8 mouse cellular contexts compared by ENCODE assay signal in the genomic region with DNA sequence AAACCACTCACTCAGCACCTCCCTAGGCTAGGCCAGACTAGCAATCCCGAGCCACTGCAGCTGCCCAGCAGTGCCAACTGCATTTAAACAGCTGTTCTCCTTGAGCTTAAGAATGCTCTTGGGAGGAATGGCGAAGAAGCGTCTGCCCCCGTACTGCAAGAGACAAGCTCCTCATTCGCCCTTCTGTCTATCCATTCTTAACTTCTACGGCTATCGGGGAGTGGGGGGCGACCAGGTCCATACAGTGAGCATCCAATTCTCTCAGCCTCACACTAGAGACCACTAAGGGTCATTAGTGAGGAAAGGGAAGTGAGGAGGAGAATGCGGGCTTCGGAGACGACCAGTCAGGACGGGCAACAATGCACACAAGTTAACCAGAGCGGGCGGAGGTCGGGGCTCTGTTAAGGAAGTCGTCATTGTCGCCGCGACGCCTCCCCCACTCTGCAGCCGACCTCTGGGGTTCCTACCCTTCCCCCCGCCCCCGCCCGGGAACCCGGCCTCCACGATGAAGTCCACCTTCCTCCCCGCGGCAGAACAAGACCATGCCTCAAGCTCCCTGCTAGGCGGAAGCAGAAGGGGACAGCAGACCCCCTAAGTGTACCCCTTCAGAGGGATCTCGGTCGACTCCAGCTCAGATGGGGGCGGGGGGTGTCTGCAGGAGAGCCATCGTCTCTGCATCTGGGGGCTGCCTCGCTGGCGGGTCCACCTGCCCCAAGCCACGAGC. TPM values are rescaled to one million over a fixed set of nuclear protein-coding genes. Genes with fewer than 3 reads are reported as not detected.
DNase-seq lines count a peak whose midpoint lies in the region; ATAC-seq lines count a peak whose summit lies in the region.

A gene (plus strand): TSS at position 484 of the 724 bp plus-strand sequence.

- H3K27ac ChIP-seq in limb, embryonic 13.5 days, result peak within 1 kb of the TSS; percentile 95
- H3K27ac ChIP-seq in midbrain, embryonic 14.5 days (replicated peaks; ENCODE audit: low read depth, low read length), result peak within 1 kb of the TSS; percentile 95

- H3K4me1 ChIP-seq in limb, embryonic 13.5 days, result peaks cover 27% of the 10 kb centered on the region
- H3K4me1 ChIP-seq in midbrain, embryonic 14.5 days (ENCODE audit: control insufficient read depth, insufficient read depth, low read length), result peaks cover 26% of the 10 kb centered on the region

- H3K4me3 ChIP-seq in limb, embryonic 13.5 days, result peak within 1 kb of the TSS; percentile 95
- H3K4me3 ChIP-seq in midbrain, embryonic 14.5 days (replicated peaks; ENCODE audit: low read depth, low read length), result peak within 1 kb of the TSS; percentile 90

- H3K4me2 ChIP-seq in limb, embryonic 13.5 days (replicated peaks), result peak within 1 kb of the TSS; percentile 86
- peak within 1 kb of the TSS; percentile 83 for H3K4me2 ChIP-seq in midbrain, embryonic 14.5 days (ENCODE audit: low read length)

- under 1% methylated on average over 36 of the region's 36 CpGs for WGBS in limb, embryonic 13.5 days
- WGBS in midbrain, embryonic 14.5 days, result under 1% methylated on average over 36 of the region's 36 CpGs

- no peaks in the 10 kb centered on the region for H3K27me3 ChIP-seq in limb, embryonic 13.5 days
- H3K27me3 ChIP-seq in midbrain, embryonic 14.5 days (ENCODE audit: control insufficient read depth, insufficient read depth, low read length), result no peaks in the 10 kb centered on the region
- H3K27me3 ChIP-seq in splenic B cell, adult 2 months (ENCODE audit: control insufficient read depth, insufficient read depth, low read length, poor library complexity, severe bottlenecking), result no peaks in the 10 kb centered on the region

- ATAC-seq in limb, embryonic 13.5 days (ENCODE audit: low FRiP score, low read depth), result peak; percentile 52
- ATAC-seq in midbrain, embryonic 14.5 days (ENCODE audit: low FRiP score, low TSS enrichment), result peak; percentile 60; the same call in 1 of the 2 replicates

- H3K9ac ChIP-seq in limb, embryonic 13.5 days, result peak within 1 kb of the TSS; percentile 92
- H3K9ac ChIP-seq in midbrain, embryonic 14.5 days (replicated peaks; ENCODE audit: low read length), result peak within 1 kb of the TSS; percentile 91

- peaks cover 6% of the 10 kb centered on the region for H3K36me3 ChIP-seq in limb, embryonic 13.5 days
- H3K36me3 ChIP-seq in midbrain, embryonic 14.5 days (ENCODE audit: control insufficient read depth, insufficient read depth, low read length), result no peaks in the 10 kb centered on the region
- no peaks in the 10 kb centered on the region; the same call in 1 of the 2 replicates for H3K36me3 ChIP-seq in splenic B cell, adult 2 months (ENCODE audit: control insufficient read depth, insufficient read depth, low read length, poor library complexity, severe bottlenecking)

- peak in 1 of 2 experiments; percentile 66 for DNase-seq in heart, adult 18-20 months
- no peak for DNase-seq in heart, adult 11 months
- peak; percentile 83 for DNase-seq in embryo, embryonic 10.5 days (ENCODE audit: low spot score)
- no peak for DNase-seq in gonadal fat pad, adult 2 months (ENCODE audit: low read depth)
- DNase-seq in kidney, adult 11 months, result peak; percentile 46
- peak; percentile 80 for DNase-seq in midbrain, embryonic 14.5 days
- DNase-seq in splenic B cell, adult 2 months (ENCODE audit: low read depth, low spot score), result peak; percentile 77

- H3K9me3 ChIP-seq in limb, embryonic 13.5 days, result no peaks in the 10 kb centered on the region
- no peaks in the 10 kb centered on the region for H3K9me3 ChIP-seq in midbrain, embryonic 14.5 days (ENCODE audit: control insufficient read depth, low read length)

RNA-seq across cellular contexts. Expression of the gene that starts here (rescaled TPM):
- 10 to 100 TPM; 48.6 to 50.6 TPM for total RNA-seq in heart, adult 18-20 months (2021)
- 69.6 and 80.6 TPM in 2 replicates for polyA plus RNA-seq in gonadal fat pad, adult 2 months (2012; rRNA removed)
- polyA plus RNA-seq in limb, embryonic 13.5 days (2015; fragmentation: Nextera tagmentation; extraction: Ambion mirVana), result 81.6 and 84.1 TPM in 2 replicates
- 125 and 129 TPM in 2 replicates for polyA plus RNA-seq in midbrain, embryonic 14.5 days (2014; fragmentation: Nextera tagmentation; extraction: Ambion mirVana)

Comparison
In these comparisons a context has a peak if more than half of its experiments do, and no peak if none do; other contexts are left out.
1. DNase-seq: peak in embryo, embryonic 10.5 days (single experiment), kidney, adult 11 months (single experiment), midbrain, embryonic 14.5 days (single experiment) and splenic B cell, adult 2 months (single experiment); none in heart, adult 11 months (single experiment) and gonadal fat pad, adult 2 months (single experiment).